Mouse (Mus musculus) monocyte, adult 59 days (primary cell): ENCODE results near the gene St8sia2. TPM values are rescaled to one million over a fixed set of nuclear protein-coding genes. Genes with fewer than 3 reads are reported as not detected.

ENCODE experiments used
- total RNA-seq, 2 experiments: library from RNA; stranded (reverse); gene quantifications; one replicate each; pipeline ENCODE4 v1.2.4; 2023

The St8sia2 gene
- total RNA-seq, result not detected

DNA sequence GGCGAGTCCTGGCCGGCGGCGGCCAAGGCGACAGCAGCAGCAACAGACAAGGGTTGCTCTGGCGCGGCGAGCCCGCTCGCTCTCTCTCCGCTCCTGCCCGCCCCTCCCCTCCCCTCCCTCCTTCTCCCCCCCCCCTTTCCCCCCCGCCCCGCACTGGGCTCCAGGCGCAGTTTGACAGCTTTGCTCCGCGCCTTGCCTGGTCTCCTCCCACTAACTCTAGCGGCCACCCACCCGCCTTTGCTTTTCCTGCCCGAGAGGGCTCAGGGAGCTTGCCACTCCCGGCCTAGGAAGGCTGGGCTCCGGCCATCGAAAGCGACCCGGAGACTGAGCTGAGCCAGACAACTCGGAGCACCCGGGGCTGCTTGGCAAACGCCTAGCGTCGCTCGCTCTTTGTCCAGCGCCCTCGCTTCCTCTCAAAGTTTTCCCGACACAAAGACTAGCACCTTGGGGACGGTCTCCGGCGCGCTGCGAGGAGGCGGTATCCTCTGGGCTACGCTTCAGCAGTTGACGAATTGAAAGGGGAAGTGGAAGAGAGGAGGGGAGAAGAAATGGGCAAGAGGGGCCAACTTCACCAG lies at the start of gene St8sia2:
Gene St8sia2, minus strand, starts transcription at position 90 of the 575 bp plus-strand sequence.

